Mouse (Mus musculus) embryo, embryonic 10.5 days (tissue): ENCODE measurements at regions not wholly inside any gene's neighbourhood (a gene's known extent, or its start where the extent isn't known, plus 50 kb on each side); places are given as distances from the start of the nearest gene placed in this dataset.
A peak's percentile ranks its signal among the peaks of the same experiment; 100 is the strongest.

Experiments
- DNase-seq: peaks from one replicate; pipeline ENCODE4 v3.0.0-alpha.2; 2015; ENCODE audit warnings: low spot score

GRCm38 (mm10) chr3:143162444-143162843 lies 280.6 kb upstream of the Pkn2 start:
- no peak for DNase-seq

DNA sequence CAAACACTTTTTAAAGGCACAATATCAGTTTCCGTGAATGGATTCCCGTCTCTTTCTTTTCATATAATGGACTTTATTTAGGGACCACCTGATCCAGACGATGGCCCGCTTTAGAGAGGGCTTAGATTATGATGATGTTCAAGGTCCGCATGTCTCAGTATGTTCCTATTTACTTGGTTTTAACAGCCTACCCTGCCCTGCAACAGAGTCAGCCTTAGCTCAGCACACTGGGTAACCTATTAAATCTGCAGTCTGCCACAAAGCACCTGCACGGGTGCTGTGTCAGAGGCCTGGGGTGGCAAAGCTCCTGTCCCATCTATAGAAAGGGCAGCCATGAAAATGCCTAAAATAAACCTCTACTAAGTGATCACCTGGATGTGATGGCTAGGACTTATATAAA lies 280.2 kb upstream of the Pkn2 start:
- DNase-seq: no peak

DNA sequence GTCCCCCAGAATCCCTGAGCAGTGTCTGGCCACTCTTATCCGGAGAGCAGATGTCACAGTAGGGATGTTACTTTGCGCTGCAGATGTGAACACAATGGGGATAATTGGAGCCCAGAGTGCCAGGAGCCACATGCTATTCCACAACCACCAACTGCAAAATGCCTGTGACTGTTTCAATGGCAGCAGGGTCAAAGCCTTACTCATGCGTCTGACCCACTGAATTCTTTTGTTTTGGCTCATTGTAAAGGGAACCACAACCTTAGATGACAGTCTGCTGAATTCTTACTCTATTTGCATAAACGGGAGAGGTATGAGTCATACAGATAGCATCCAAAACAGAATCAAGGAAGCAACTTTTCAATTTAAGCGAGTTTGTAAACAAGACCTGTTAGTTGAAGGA lies 276.8 kb upstream of the Pkn2 start:
- DNase-seq: peak; percentile 21

DNA sequence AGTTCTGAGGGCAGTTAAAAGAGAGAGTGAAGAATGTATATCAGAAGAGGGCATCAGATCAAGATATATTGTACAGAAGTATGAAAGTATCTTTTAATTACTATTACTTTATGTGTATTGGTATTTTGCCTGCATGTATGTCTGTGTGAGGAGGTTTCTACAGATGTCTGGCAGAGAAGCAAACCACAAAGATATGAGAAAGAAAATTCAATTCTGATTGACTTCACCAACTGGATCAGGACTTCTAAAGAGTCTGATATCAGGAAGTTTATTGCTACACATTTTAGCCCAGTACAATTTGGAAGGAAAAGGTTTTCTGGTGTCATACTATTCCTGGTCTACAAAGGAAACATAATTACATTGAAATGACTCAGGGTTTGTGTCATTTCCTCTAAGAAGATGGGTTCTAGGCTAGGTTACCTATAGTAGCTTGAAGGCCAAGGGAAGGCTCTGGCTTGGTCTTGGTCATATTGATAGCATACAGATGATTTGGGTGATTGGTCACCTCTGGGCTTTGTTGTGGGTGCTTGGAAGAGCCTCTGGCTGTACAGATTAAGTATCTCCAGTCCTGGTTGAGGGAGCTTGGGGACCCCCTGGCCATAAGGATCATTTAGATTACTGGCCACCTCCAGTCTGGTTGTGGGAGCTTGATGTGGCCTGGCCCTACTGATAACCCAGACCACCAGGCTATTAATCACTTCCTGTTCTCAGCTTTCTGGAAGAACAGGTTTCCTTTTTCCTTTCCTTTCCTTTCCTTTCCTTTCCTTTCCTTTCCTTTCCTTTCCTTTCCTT lies 275.1 kb upstream of the Pkn2 start:
- DNase-seq: no peak

DNA sequence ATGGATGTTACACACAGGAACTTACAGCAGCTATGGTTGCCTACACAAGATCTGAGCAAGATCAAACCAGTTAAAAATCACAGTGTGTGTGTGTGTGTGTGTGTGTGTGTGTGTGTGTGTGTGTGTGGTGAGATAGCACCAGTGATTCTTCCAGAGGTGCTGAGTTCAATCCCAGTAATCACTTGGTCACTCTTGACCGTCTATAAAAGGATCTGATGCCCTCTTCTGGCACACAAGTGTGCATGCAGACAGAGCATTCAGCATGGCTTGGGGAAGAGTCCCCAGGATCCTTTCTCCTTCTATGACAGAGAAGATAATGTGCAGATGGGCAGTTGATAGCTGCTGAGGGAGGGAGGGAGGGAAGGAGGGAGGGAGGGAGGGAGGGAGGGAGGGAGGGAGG lies 274.4 kb upstream of the Pkn2 start:
- DNase-seq: peak; percentile 17

DNA sequence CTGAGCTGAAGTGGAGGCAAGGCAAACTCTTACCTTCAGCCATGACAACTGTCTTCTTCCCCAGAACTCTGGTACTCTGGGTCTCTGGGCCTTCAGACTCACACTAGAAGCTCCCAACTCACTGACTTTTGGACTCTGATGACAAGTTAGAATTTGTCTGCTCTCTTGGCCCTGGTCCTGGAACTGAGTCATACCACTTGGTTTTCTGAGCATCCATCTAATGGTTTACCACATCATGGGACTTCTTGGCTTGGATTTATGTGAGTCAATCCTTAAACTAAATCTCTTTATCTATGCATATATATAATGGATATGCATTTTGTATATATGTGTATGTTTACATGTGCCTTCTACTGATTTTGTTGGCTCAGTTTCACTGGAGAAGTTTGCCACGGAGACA lies 273.8 kb upstream of the Pkn2 start:
- no peak for DNase-seq

DNA sequence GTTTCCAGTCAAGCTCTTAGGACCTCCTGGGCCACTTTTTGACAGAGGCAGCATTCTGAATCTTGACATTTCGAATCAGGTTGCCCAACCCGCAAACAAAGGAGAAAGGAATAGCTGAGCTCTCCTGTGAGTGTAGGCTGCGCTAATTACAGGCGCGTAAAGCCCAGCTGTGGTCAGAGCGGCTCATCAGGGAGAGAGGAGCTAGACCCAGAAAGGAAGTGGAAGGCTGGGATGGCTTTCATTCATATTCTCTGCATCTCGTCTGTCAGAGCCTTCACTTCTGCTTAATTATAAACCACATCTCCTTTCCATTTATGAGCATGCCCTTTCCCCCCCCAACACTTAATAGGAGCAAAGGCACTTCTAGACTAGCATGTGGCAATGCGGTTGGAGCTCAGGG lies 265.7 kb upstream of the Pkn2 start:
- DNase-seq: peak; percentile 31

- no peak for DNase-seq
These were observed 257.1 kb upstream of the Pkn2 start for GRCm38 (mm10) chr3:143138952-143139351.

DNA sequence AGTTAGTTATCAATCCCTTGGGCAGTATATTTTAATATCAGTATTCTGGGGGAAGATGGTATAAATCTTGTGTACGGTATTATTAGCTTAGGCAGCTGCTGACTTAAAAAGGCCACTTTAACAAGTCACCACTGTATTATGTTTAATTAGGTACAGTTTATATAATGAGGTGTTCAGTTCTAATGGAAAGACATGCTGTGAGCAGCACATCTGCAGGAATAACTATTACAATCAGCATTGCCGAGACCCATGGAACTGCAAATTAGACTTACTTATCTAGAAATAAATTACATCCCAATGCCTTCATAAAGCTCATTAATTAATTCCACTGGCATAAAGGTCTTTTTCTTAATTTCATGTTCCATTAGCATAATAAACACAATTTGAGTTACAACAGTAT lies 252.7 kb upstream of the Pkn2 start:
- DNase-seq: no peak

DNA sequence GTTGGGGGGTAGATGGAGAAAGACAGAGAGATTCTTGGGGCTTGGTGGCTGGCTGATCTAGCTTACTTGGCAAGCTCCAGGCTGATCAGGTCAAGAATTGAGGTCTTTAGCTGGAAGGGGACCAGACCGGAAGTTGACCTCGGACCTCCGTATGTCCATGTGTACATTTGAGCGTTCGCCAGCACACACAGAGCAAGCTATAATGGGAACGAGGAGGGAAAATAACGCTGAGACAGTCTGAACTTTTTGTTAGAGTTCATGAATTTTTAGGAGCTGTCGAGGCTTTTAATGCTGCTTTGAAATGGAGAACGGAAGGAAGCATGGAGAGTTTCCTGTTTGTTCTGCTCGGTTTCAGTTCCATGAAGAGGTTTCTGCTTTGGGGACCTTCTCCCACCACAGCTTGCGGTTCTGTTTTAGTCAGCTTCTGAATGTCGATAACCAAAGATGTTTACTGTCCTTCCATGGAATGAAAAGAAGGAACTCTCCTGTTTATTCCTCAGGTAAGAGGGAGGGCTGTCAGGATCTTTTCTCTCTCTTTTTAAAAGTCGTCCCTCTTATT lies 226.0 kb upstream of the Pkn2 start:
- no peak for DNase-seq

DNA sequence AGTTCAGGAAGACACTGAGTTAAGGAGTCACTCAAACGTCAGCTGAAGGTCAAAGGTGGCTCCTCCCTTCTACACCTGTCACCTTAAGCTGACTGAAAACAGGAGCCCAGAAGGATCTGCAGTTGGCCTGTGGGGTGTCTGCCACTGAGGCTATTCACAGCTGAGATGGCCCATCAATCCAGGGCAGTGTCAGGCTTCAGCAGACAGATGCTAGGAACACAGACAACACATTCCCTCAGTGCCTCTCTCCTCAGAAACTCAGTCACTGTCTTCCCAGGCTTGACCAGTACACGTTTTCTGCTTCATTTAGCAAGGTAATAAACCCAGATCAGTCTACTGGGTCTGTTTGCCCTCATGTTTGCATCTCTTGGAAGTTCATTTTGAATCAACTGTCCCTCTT lies 222.9 kb upstream of the Pkn2 start:
- DNase-seq: no peak

DNA sequence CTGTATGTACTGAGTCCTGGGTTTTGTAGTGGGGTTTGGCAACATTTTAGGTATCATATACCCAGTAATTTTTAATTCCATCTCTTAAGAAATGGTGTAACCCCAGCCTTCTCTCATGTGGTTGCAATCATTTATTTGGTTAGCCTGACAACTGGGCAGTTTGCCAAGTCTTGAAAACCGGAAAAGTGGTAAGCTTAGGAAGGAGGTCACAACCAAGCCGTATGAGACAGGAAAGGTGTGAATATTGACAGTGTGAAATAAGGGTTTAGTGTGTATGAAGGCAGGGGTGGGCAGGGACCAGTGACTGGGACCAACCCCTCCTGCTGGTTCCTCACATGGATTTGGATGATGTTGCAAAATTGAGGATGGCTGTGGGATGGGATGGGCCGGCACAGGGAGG lies 221.5 kb upstream of the Pkn2 start:
- DNase-seq: peak; percentile 41

DNA sequence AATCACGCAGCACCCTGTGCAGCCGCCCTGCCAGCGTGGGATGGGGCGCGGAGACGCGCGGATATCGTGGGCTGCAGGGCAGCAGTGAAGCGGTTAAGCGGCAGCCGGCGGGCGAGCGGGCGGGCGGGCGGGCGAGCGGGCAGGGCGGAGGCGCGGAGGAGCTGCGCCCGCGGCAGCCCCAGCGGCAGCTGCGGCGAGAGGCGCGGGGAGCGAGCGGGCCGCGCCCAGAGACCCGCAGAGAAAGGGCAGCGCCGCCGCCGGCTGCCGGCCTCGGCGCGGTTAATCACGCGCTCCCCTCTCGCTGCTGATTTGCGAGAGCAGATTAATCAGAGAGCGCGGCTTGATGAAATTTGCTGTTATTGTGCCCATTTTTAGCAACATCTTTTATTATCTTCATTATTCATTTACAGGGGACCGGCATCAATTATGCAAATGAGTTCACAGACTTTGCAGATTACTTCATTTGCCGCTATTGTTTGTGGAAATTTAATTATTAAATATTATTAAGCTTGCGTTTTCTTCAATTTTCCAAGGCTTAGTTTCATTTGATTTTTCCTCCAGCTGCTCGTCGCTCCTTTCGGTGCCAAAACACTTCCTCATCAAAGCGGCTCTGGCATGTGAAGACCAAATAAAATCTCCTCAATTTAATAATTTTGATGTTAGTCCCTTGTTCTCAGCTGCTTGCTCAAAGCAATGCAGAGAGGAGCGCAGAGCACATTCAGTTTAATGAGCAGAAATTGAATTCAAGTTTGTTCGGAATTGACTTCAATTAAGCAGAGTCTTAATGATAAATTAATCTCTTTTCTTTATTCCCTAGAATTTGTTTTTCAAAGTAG lies 219.2 kb upstream of the Pkn2 start:
- DNase-seq: peak; percentile 54

- DNase-seq: no peak
These were observed 218.4 kb upstream of the Pkn2 start for GRCm38 (mm10) chr3:143100203-143100602.

- peak; percentile 49 for DNase-seq
These were observed 210.4 kb upstream of the Pkn2 start for GRCm38 (mm10) chr3:143092206-143092605.

DNA sequence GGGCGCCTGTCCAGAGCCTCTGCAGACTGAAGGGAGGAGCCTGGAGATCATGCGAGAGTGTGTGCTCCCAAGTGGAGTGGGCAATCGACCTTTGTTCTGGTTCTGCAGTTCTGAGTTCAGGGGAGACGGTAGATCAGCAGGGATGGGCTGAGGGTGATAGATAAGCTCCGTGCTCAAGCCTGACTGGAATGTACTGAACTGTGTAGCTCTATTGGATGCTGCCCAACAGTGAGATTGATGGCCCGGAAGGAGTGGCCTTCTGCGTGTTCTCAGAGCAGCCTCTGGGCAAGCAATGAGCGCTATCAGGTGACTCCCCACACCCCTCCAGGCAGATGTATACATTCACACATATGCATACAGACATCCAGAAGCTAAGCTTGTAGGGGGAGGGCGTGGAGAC lies 209.1 kb upstream of the Pkn2 start:
- DNase-seq: peak; percentile 25

DNA sequence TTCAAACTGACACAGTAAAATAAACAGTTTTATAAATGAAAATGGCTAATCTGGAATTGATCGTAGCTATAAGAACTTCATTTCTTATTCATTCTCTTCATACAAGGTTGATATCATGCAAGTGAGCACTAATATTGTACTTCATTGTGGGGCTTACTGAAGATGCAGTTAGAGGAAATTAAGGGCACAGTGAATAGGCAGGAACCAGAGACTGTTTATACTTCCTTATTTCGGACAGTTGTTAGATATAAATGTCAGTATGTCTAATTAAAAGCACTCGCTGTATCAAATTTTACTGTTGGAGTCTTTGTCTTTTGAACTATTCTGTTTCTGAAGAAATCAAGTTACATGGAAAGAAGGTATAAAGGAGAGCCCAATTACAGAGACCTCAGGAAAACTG lies 208.5 kb upstream of the Pkn2 start:
- DNase-seq: no peak

GRCm38 (mm10) chr3:143087786-143088185 lies 206.0 kb upstream of the Pkn2 start:
- no peak for DNase-seq

GRCm38 (mm10) chr3:143078310-143078709 lies 196.5 kb upstream of the Pkn2 start:
- DNase-seq: no peak

- DNase-seq: no peak
These were observed 190.1 kb upstream of the Pkn2 start for GRCm38 (mm10) chr3:143071839-143072373.

DNA sequence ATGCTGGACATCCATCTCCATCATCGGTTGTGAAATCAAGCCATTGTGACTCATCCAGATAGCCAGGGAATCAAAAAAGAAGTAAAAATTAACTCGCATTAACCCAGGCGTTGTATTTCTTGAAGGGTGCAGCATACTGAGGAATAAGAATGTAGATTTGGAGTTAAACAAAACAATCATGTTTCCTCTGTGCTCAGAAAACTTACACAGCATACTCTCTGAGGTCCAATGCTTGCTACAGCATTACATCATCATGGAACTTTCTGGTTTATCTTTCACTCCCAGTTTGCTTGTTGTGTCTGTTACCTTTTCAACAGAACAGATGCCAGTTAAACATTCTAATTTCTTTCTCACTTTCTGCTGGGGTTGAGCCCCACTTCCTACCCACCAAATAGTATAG lies 173.1 kb upstream of the Pkn2 start:
- no peak for DNase-seq

DNA sequence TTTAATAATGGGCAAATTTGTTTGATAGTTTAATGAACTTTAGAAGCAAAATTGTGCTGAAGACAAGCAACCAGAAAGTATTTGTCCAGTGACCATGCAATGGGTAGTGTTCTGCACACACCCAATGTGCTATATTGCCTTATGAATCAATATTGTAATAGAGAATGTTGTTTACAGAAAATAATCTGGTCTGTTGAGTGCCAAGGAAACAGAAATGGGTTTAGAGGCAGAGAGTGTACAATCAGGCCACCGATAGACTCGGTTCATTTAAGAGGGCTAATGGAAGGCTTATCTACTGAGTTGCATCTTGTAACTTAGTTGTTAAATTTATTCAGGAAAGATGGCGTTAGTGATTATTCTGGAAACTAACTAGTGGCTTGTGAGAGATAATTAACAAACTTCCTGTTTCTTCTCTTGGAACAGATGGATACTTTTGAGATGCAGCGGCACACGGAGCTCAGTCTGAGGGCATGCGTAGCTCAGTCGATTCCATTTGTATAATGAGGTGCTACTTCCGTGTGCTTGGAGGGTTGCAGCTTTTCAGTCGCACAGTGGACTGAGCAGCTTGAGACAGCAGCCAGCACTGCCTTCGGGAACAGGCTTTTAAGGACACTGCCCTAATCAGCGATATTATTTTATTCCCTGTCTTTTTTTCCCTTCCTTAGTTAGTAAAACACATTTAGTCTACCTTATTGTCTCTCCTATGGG lies 171.6 kb upstream of the Pkn2 start:
- DNase-seq: no peak
